Mouse (Mus musculus) cerebellum, postnatal 25 days (tissue): ENCODE measurements around the gene Txnip.

ENCODE experiments used
- DNase-seq, 2 experiments: peaks; one replicate each; pipeline ENCODE4 v3.0.0; 2021; ENCODE audit warnings: mixed read lengths in 2 of 2

Gene Txnip

GRCm38 (mm10) chr3:96569966-96570605 lies 12.3 kb downstream of the Txnip start:
- DNase-seq = no peak

- DNase-seq = no peak
Measured at GRCm38 (mm10) chr3:96570643-96571042, 12.9 kb downstream of the Txnip start.

- DNase-seq = no peak
Measured at GRCm38 (mm10) chr3:96571336-96571735, 13.6 kb downstream of the Txnip start.

GRCm38 (mm10) chr3:96571896-96572698 lies 14.3 kb downstream of the Txnip start:
- no peak for DNase-seq

GRCm38 (mm10) chr3:96573611-96574511 lies 16.1 kb downstream of the Txnip start:
- DNase-seq = no peak

- DNase-seq = no peak
Measured at GRCm38 (mm10) chr3:96575272-96575984, 17.7 kb downstream of the Txnip start.

GRCm38 (mm10) chr3:96576005-96576658 lies 18.4 kb downstream of the Txnip start:
- no peak for DNase-seq

GRCm38 (mm10) chr3:96576690-96577541 lies 19.2 kb downstream of the Txnip start, which contains the start of gene Gm16253:
Gm16253 (plus strand) TSS chr3:96576984.
- peak; percentile 72 to 78 for DNase-seq

GRCm38 (mm10) chr3:96577566-96577965 lies 19.8 kb downstream of the Txnip start:
- no peak for DNase-seq

- no peak for DNase-seq
Measured at GRCm38 (mm10) chr3:96578561-96579238, 20.9 kb downstream of the Txnip start.

- no peak for DNase-seq
Measured at GRCm38 (mm10) chr3:96579239-96579750, 21.5 kb downstream of the Txnip start.

- DNase-seq = peak; percentile 95 to 96
Measured at GRCm38 (mm10) chr3:96579885-96580454, 22.2 kb downstream of the Txnip start.

- no peak for DNase-seq
Measured at GRCm38 (mm10) chr3:96581141-96581540, 23.4 kb downstream of the Txnip start.

- DNase-seq = no peak
Measured at GRCm38 (mm10) chr3:96581771-96582515, 24.2 kb downstream of the Txnip start.

GRCm38 (mm10) chr3:96583386-96583785 lies 25.6 kb downstream of the Txnip start:
- no peak for DNase-seq

- no peak for DNase-seq
Measured at GRCm38 (mm10) chr3:96590657-96591056, 32.9 kb downstream of the Txnip start.

GRCm38 (mm10) chr3:96593374-96593773 lies 35.6 kb downstream of the Txnip start:
- DNase-seq = peak; percentile 36 to 48

GRCm38 (mm10) chr3:96593790-96594560 lies 36.2 kb downstream of the Txnip start, which contains the start of gene Polr3gl:
Polr3gl (minus strand) TSS chr3:96594181.
- DNase-seq = peak; percentile 97
